9 mouse cellular contexts compared by ENCODE assay signal in genomic region chr4:57569069-57569355, GRCm38 (mm10). TPM values are rescaled to one million over a fixed set of nuclear protein-coding genes. Genes with fewer than 3 reads are reported as not detected.
DNase-seq lines count a peak whose midpoint lies in the region; ATAC-seq and TF ChIP-seq lines count a peak whose summit lies in the region.
"Had no signal": no experiment of that assay in that cellular context is flagged by ENCODE, and none has a peak within 500 bp of the region (broad histone marks: within the 10 kb centered on the region; RNA-seq: fewer than 3 reads in every experiment).

No protein-coding gene starts in this region.

- no peaks in the 10 kb centered on the region for H3K36me3 ChIP-seq in kidney, postnatal 0 days (ENCODE audit: insufficient read depth, low read length)
- no peaks in the 10 kb centered on the region for H3K36me3 ChIP-seq in embryonic facial prominence, embryonic 15.5 days
- no peaks in the 10 kb centered on the region for H3K36me3 ChIP-seq in hindbrain, embryonic 15.5 days
- H3K36me3 ChIP-seq in neural tube, embryonic 13.5 days, result no peaks in the 10 kb centered on the region

- 82% methylated on average over 4 of the region's 4 CpGs for WGBS in kidney, postnatal 0 days
- WGBS in embryonic facial prominence, embryonic 15.5 days, result 24% methylated on average over 4 of the region's 4 CpGs
- 90% methylated on average over 4 of the region's 4 CpGs for WGBS in hindbrain, embryonic 15.5 days
- 86% methylated on average over 4 of the region's 4 CpGs for WGBS in neural tube, embryonic 13.5 days

- peaks cover 4% of the 10 kb centered on the region; the same call in 1 of the 2 replicates for H3K27me3 ChIP-seq in kidney, postnatal 0 days (ENCODE audit: insufficient read depth, low read length)
- no peaks in the 10 kb centered on the region for H3K27me3 ChIP-seq in embryonic facial prominence, embryonic 15.5 days
- no peaks in the 10 kb centered on the region for H3K27me3 ChIP-seq in hindbrain, embryonic 15.5 days
- H3K27me3 ChIP-seq in neural tube, embryonic 13.5 days, result peaks cover 24% of the 10 kb centered on the region

- no peak for ATAC-seq in kidney, postnatal 0 days (replicated peaks; ENCODE audit: low FRiP score, low read depth)
- no peak for ATAC-seq in embryonic facial prominence, embryonic 15.5 days (ENCODE audit: insufficient number of reproducible peaks, low FRiP score, low TSS enrichment, low read depth)
- ATAC-seq in hindbrain, embryonic 15.5 days (ENCODE audit: low FRiP score, low read depth), result no peak
- no peak for ATAC-seq in neural tube, embryonic 13.5 days (ENCODE audit: low read depth)

- no peak overlapping the region for H3K9ac ChIP-seq in kidney, postnatal 0 days (ENCODE audit: low read depth, low read length)
- peak overlapping the region; percentile 50; the same call in 1 of the 2 replicates for H3K9ac ChIP-seq in embryonic facial prominence, embryonic 15.5 days
- H3K9ac ChIP-seq in hindbrain, embryonic 15.5 days, result no peak overlapping the region
- H3K9ac ChIP-seq in neural tube, embryonic 13.5 days, result peak overlapping the region; percentile 68

- H3K4me3 ChIP-seq in kidney, postnatal 0 days (replicated peaks; ENCODE audit: low read depth, low read length), result no peak overlapping the region; the same call in 1 of the 2 replicates
- H3K4me3 ChIP-seq in embryonic facial prominence, embryonic 15.5 days (replicated peaks), result peak overlapping the region; percentile 61
- H3K4me3 ChIP-seq in hindbrain, embryonic 15.5 days, result peak overlapping the region; percentile 61
- H3K4me3 ChIP-seq in neural tube, embryonic 13.5 days, result peak overlapping the region; percentile 45
- H3K4me3 ChIP-seq: megakaryocyte, embryonic 14.5 days had no signal

- no peak for TF ChIP-seq CTCF in kidney, postnatal 0 days (IDR thresholded peaks at IDR 0.05; ENCODE audit: low read depth)

- H3K4me1 ChIP-seq in kidney, postnatal 0 days (replicated peaks; ENCODE audit: insufficient read depth, low read length), result peaks cover 7% of the 10 kb centered on the region; the same call in 1 of the 2 replicates
- H3K4me1 ChIP-seq in embryonic facial prominence, embryonic 15.5 days, result peaks cover 42% of the 10 kb centered on the region
- peaks cover 26% of the 10 kb centered on the region for H3K4me1 ChIP-seq in hindbrain, embryonic 15.5 days (replicated peaks)
- H3K4me1 ChIP-seq in neural tube, embryonic 13.5 days (replicated peaks), result peaks cover 16% of the 10 kb centered on the region

- DNase-seq in kidney, postnatal 0 days (ENCODE audit: low spot score), result no peak
- no peak for DNase-seq in kidney, postnatal 4 days
- no peak for DNase-seq in cerebellum, adult 11-12 months
- DNase-seq in cerebellum, adult 8-10 months, result no peak
- DNase-seq: thymus, postnatal 36 days had no signal

- H3K27ac ChIP-seq in kidney, postnatal 0 days, result no peak overlapping the region
- peak overlapping the region; percentile 87 for H3K27ac ChIP-seq in embryonic facial prominence, embryonic 15.5 days (replicated peaks)
- H3K27ac ChIP-seq in hindbrain, embryonic 15.5 days (replicated peaks), result no peak overlapping the region
- no peak overlapping the region for H3K27ac ChIP-seq in neural tube, embryonic 13.5 days (replicated peaks)

- peak overlapping the region; percentile 97; the same call in 1 of the 2 replicates for H3K4me2 ChIP-seq in kidney, postnatal 0 days (ENCODE audit: low read length)
- peak overlapping the region; percentile 87 for H3K4me2 ChIP-seq in embryonic facial prominence, embryonic 15.5 days (replicated peaks)
- peak overlapping the region; percentile 94 for H3K4me2 ChIP-seq in hindbrain, embryonic 15.5 days
- peak overlapping the region; percentile 75 for H3K4me2 ChIP-seq in neural tube, embryonic 13.5 days

- H3K9me3 ChIP-seq in kidney, postnatal 0 days (replicated peaks; ENCODE audit: low read length), result no peaks in the 10 kb centered on the region
- no peaks in the 10 kb centered on the region for H3K9me3 ChIP-seq in embryonic facial prominence, embryonic 15.5 days (replicated peaks)
- no peaks in the 10 kb centered on the region for H3K9me3 ChIP-seq in hindbrain, embryonic 15.5 days
- H3K9me3 ChIP-seq in neural tube, embryonic 13.5 days, result no peaks in the 10 kb centered on the region
- H3K9me3 ChIP-seq: megakaryocyte, embryonic 14.5 days had no signal

RNA-seq across cellular contexts. Expression of gene Pakap, which starts 1.0 kb away (rescaled TPM):
- polyA plus RNA-seq in kidney, postnatal 0 days (2015; fragmentation: Nextera tagmentation; extraction: Ambion mirVana), result 11.5 and 14.6 TPM in 2 replicates
- polyA plus RNA-seq in embryonic facial prominence, embryonic 15.5 days (2015; fragmentation: Nextera tagmentation; extraction: Ambion mirVana), result 24.8 and 27.6 TPM in 2 replicates
- 10.5 and 11.8 TPM in 2 replicates for polyA plus RNA-seq in hindbrain, embryonic 15.5 days (2015; fragmentation: Nextera tagmentation; extraction: Ambion mirVana)
- polyA plus RNA-seq in neural tube, embryonic 13.5 days (2015; fragmentation: Nextera tagmentation; extraction: Ambion mirVana), result 9.1 and 11.1 TPM in 2 replicates

Comparison
In these comparisons a context has a peak if more than half of its experiments do, and no peak if none do; other contexts are left out.
1. H3K9ac ChIP-seq: peak in embryonic facial prominence, embryonic 15.5 days (single experiment) and neural tube, embryonic 13.5 days (single experiment); none in kidney, postnatal 0 days (single experiment) and hindbrain, embryonic 15.5 days (single experiment).
2. Peak in every context shown above with its lines, with median percentiles within 50 percentile points of each other: H3K4me2 ChIP-seq.